Mouse (Mus musculus) cerebellum, postnatal 25 days (tissue): Measurements from ENCODE around the gene Manbal.
A peak's percentile ranks its signal among the peaks of the same experiment; 100 is the strongest.

Source experiments
- DNase-seq, 2 experiments: peaks; one replicate each; pipeline ENCODE4 v3.0.0; 2021; ENCODE audit warnings: mixed read lengths in 2 of 2

Gene Manbal

GRCm38 (mm10) chr2:157367184-157367893 is at the start of gene Manbal:
Gene Manbal, plus strand, starts transcription at chr2:157367594.
- peak; percentile 98 to 99 for DNase-seq

- no peak for DNase-seq
These were observed 47.3 kb upstream of the Manbal start for GRCm38 (mm10) chr2:157320135-157320534.

DNA sequence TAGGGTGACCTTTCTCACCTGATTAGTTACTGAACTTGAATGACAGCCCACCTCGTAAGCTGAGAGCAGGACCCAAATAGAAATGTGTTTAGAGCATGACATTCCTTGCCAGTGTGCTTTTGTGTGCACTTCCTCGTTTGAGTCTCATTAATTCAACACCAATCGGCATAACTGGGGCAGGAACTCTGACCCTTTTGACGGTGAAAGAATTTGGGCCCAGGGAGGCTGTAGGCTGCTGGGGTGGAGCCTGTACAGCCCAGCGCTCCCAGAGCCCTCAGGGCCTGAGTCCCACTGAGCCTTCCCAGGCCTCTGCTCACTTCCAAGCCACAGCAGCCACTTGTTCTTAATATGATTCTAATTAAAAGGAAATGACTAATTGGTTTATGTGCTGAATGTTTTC is 46.5 kb upstream of the Manbal start:
- DNase-seq, result no peak

GRCm38 (mm10) chr2:157322029-157322766 is 45.2 kb upstream of the Manbal start:
- no peak for DNase-seq

GRCm38 (mm10) chr2:157325238-157325637 is 42.2 kb upstream of the Manbal start:
- no peak for DNase-seq

DNA sequence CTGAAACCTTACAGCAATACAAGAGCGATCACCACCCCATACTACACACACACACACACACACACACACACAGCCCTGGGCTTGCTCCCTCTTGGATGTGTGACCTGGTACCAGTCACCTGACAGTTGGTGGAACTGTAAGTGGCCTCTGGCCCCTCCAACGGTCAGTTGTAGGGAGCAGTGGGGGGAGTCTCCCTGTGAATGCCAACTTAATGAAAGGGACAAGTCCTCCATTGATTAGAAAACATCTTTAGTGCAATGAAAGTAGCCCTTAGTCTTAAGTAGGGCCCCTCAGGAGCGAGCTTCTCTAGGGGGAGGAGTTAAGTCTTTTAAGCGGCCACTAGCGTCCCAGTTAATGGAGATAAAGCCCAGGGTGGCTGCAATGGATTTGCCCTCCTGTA is 39.3 kb upstream of the Manbal start:
- DNase-seq, result no peak

- DNase-seq, result no peak
These were observed 38.8 kb upstream of the Manbal start for GRCm38 (mm10) chr2:157328570-157328969.

- DNase-seq, result no peak
These were observed 35.3 kb upstream of the Manbal start for GRCm38 (mm10) chr2:157332059-157332458.

GRCm38 (mm10) chr2:157338663-157339062 is 28.7 kb upstream of the Manbal start:
- DNase-seq, result peak; percentile 63 to 76

DNA sequence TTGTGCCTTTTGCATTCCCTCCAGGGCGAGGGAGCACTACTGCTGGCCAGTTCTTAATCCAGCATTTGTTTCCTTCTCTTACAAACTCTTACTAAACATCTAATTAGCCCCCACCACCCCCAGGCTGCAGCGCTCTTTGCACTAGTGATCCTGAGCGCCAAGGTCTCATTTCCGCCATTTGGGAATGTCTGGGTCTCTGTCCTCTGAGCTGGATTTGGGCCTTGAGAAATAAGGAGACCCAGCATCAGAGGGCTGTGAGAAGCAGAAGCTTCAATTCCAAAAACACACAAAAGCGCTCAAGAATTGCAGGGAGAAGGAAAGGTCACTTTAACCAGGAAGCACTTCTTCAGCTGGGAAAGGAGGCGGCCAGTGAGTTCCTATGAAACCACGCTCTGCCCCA is 27.9 kb upstream of the Manbal start:
- no peak for DNase-seq

GRCm38 (mm10) chr2:157340221-157340741 is 27.1 kb upstream of the Manbal start:
- no peak for DNase-seq

GRCm38 (mm10) chr2:157341554-157342270 is 25.7 kb upstream of the Manbal start:
- peak; percentile 76 to 81 for DNase-seq

DNA sequence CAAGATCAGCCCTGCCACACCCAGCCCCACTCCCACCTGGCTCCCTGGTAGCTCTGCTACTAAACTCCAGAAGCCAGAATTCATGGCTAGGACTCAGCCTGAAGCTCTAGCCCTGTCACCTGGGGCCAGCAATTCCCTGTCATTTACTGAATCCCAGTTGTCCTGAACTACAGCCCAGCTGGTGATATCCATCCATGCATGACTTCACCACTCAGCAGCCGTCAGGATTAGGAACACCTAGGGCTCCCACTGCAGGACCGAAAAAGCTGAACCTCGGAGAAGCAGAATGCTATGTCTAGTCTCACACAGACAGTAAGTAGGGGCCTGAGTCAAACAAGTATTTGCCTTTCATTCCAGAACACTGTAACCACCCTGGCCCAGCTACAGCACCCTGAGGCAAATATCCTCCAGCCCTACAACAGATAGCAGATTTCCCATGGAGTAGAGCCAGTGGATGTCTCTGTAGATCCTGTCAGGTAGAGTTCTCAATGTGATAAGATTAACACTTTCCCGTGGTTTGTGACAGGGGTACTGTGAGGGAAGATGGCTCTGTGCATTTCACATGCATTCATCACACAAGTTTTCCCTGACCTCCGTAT is 25.0 kb upstream of the Manbal start:
- no peak for DNase-seq

GRCm38 (mm10) chr2:157343337-157343736 is 24.1 kb upstream of the Manbal start:
- no peak for DNase-seq

DNA sequence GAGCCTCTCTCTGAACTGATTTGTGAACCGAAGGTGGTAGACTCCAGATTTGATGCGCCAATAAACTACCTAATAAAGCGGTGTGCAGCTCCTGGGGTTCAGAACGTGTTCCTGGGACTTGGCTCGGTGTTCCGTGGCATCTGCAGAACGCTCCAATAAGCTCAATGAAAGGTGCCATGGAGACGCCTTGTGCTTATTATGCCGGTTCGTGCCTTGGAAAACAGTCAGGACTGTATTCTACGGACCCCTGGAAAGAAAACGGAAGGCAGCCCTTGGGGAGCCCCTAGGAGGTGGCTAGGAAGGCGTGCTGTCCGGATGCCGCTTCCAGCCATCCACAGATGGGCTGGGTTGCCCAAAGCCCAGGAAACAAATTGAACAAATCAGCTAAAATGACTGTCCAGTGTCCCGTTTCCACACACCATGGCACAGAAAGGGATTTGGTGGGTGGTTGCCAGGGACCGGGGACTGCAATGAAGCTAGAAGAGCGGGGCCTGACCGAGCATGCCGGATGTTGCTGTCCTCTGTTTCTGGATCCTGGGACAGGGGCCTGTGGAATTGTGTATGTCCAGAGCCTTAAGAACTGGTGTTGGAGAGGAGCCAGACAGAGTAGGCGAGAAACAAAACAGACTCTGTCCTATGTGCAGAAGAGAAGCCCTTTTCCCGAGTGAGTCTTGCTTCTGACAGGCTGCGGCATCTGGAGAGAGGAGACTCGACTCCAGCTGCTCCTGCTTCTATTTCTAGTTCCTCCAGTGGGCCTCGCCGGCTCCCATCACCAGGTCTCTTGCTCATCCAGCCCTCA is 19.8 kb upstream of the Manbal start, which contains the start of gene Ghrh:
TSS of gene Ghrh (minus strand) at position 146 of the 799 bp plus-strand sequence.
- DNase-seq, result peak; percentile 39 to 52

- peak; percentile 26 to 43 for DNase-seq
These were observed 18.1 kb upstream of the Manbal start for GRCm38 (mm10) chr2:157349121-157349778.

DNA sequence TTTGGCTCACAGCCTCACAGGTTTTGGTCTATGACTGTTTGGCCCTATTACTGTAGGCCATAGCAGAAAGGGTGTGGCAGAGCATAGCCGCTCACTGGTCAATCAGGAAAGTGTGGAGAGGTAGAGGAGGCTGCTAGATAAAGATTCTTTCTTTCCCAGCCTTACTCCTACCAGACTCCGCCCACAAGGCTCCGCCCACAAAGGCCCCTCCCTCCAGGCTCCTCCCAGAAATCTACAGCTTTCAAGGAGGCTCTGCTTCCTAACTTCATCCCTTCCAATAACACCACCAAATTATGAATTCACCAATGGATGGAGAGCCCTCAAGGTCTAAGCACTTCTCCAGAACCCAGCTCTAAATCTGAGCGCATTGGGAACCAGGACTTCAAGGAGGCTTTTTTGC is 14.2 kb upstream of the Manbal start:
- no peak for DNase-seq

DNA sequence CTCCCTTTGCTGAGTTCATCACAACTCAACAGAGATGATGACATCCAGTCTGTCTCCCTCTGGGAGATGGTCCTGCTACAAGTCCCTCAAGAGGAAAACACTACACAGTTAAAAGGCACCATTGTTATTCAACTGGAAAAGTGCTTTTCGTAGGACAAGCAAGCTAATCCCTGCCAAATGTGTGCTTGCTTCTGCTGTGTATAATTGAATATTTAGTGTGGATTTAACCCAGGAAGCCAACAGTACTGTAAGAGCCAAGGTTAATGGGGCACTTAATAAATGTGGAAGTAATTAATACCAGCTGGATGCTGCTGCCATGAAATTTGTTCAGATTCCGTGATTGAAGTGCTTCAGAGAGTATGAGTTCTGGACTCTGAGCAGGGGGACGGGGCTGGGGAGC is 13.3 kb upstream of the Manbal start:
- no peak for DNase-seq

GRCm38 (mm10) chr2:157360028-157360427 is 7.4 kb upstream of the Manbal start:
- no peak for DNase-seq

GRCm38 (mm10) chr2:157363031-157363430 is 4.4 kb upstream of the Manbal start:
- DNase-seq, result no peak

- DNase-seq, result no peak
These were observed 632 bp upstream of the Manbal start for GRCm38 (mm10) chr2:157366762-157367161.
